Mouse (Mus musculus) heart, adult 2 months (tissue): ENCODE data around the gene Tcte1.

Experiments
- CTCF ChIP-seq: fragments of 200-600 bp; IDR thresholded peaks from 2 replicates; pipeline ENCODE4 v1.8.1; 2022; ENCODE audit warnings: antibody characterized with exemption, mild to moderate bottlenecking, moderate library complexity
- EP300 ChIP-seq: fragments of 200-500 bp; IDR thresholded peaks from 2 replicates; pipeline ENCODE4 v1.6.1; 2011; ENCODE audit warnings: low read depth, low read length, control low read depth; ENCODE audit not compliant: insufficient read depth
- POLR2A ChIP-seq: fragments of 200-500 bp; IDR thresholded peaks from 2 replicates; pipeline ENCODE4 v1.6.1; 2011; ENCODE audit warnings: mild to moderate bottlenecking, low read depth, low read length, control low read depth; ENCODE audit not compliant: insufficient read depth

DNA sequence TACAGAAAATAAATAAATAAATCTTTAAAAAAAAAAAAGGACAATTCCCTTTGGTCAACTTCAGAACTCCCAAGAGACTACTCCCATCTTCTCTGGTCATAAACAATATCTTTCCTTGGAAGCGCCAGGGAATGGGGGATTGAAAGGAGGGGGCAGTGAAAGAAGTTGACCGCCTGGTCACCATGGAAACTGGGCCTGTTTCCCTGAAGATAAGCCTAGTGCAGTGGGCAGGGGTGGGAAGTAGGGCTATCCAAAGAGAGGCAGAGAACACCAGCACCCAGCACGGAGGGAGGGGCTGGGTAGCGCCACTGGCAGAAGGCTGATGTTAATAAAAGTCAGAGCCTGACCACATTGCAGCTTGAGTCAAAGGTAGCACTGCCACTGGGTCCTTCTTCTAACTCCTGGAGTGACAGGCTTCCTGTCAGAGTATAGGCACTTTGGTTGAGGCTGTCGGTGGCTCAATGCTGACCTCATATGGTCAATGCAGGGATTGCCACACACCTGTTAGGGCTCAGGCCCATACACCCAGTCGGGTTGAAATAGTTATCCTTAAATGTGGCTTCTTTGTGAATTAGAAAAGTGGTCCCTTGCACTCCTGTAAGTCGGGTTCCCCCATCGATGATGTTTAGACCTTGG, 28.7 kb downstream of the Tcte1 start:
- TF ChIP-seq CTCF = peak; percentile 96
- TF ChIP-seq POLR2A = no peak
- peak; percentile 84 for TF ChIP-seq EP300
